Mouse (Mus musculus): Measurements from ENCODE around the gene Slf2. TPM values are rescaled to one million over a fixed set of nuclear protein-coding genes. Genes with fewer than 3 reads are reported as not detected.
A peak's percentile ranks its signal among the peaks of the same experiment; 100 is the strongest.

Slf2 gene
- polyA plus RNA-seq, 1 experiment from 2014 or later, result 37.2 TPM

- Histone ChIP-seq H3K4me1 (peaks cover 31% of the 10 kb centered on the region), H3K27ac (no peak overlapping the region), H3K36me3 (peaks cover 7% of the 10 kb centered on the region), H3K27me3 (replicated peaks) (no peaks in the 10 kb centered on the region), H3K9ac (peak overlapping the region; percentile 85; the same call in 1 of the 2 replicates), H3K9me3 (no peaks in the 10 kb centered on the region), H3K4me2 (replicated peaks) (peak overlapping the region; percentile 83), H3K4me3 (peak overlapping the region; percentile 75; the same call in 1 of the 2 replicates)
- WGBS, result 28% methylated on average over 9 of the region's 9 CpGs
- ATAC-seq (ENCODE audit: low FRiP score, low read depth), result no peak
Observed at GRCm38 (mm10) chr19:44988321-44988720, 57.4 kb downstream of the Slf2 start.

- ATAC-seq (ENCODE audit: low FRiP score, low read depth), result peak; percentile 74
- no peaks in the 10 kb centered on the region for H3K27me3 ChIP-seq (replicated peaks)
- H3K36me3 ChIP-seq, result peaks cover 7% of the 10 kb centered on the region
- WGBS, result under 1% methylated on average over 53 of the region's 58 CpGs
- H3K9me3 ChIP-seq, result no peaks in the 10 kb centered on the region
- H3K4me2 ChIP-seq (replicated peaks), result peak within 1 kb of the TSS; percentile 83
- peak within 1 kb of the TSS; percentile 75 for H3K4me3 ChIP-seq
- peaks cover 31% of the 10 kb centered on the region for H3K4me1 ChIP-seq
- peak within 1 kb of the TSS; percentile 85 for H3K9ac ChIP-seq
- peak within 1 kb of the TSS; percentile 32 for H3K27ac ChIP-seq
Observed at GRCm38 (mm10) chr19:44988831-44989566, 58.0 kb downstream of the Slf2 start, which contains the start of gene Sema4g. Gene Sema4g, plus strand, starts transcription at chr19:44989101.

DNA sequence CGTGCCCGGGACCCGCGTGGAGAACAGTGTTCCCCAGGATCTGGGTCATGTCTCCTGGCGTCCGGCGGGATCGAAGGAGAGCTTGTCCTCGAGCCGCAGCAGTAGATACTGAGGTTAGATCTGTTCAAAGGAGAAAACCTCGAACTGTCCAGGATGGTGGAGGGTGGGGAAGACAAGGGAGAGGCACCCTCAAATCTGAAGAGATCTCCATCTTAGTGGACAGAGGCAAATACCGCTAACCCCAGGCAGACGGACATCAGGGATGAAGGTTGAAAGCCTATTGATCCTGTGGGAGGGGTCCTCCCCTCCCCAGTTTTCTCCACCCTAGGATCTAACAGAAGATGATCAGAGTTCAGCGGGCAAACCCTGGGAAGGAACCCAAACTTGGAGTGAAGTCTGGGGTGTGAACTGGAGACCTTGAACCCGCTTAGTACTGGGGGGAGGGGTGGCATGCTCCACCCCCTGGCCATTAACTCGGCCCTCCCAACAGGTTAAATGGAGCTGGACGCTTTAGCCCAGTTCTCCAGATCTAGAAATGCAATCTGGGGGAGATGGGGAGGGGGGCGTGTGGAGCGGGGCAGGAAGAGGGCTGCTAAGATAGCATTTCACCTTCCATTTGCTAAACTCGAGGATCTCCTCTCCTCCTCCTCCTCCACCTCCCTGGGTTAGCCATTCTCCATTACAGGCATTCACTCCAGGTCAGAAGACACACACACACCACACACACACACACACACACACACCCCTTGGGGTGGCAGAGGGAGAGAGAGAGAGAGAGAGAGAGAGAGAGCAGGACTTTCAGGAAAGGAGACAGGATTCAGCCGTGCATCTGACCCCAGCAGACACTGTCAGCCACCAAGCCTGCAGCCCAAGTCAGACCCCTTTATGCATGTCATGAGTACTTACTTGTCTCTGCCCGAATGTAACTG, 58.9 kb downstream of the Slf2 start:
- Histone ChIP-seq H3K9me3 (no peaks in the 10 kb centered on the region), H3K9ac (peak overlapping the region; percentile 85), H3K4me3 (peak overlapping the region; percentile 75), H3K36me3 (peaks cover 9% of the 10 kb centered on the region), H3K4me2 (replicated peaks) (peak overlapping the region; percentile 83), H3K27ac (peak overlapping the region; percentile 32), H3K27me3 (replicated peaks) (no peaks in the 10 kb centered on the region), H3K4me1 (peaks cover 31% of the 10 kb centered on the region)
- 5% methylated on average over 22 of the region's 22 CpGs for WGBS
- ATAC-seq (ENCODE audit: low FRiP score, low read depth), result peak; percentile 10; the same call in 1 of the 2 replicates

- Histone ChIP-seq H3K9me3 (no peaks in the 10 kb centered on the region), H3K4me2 (replicated peaks) (peak overlapping the region; percentile 83), H3K27ac (no peak overlapping the region), H3K4me3 (0 out of 2 replicates have a peak overlapping the region, but pooled peaks have one; percentile 7), H3K9ac (peak overlapping the region; percentile 85; the same call in 1 of the 2 replicates), H3K4me1 (peaks cover 31% of the 10 kb centered on the region), H3K36me3 (peaks cover 10% of the 10 kb centered on the region), H3K27me3 (replicated peaks) (no peaks in the 10 kb centered on the region)
- WGBS, result 72% methylated on average over 8 of the region's 8 CpGs
- ATAC-seq (ENCODE audit: low FRiP score, low read depth), result no peak
Observed at GRCm38 (mm10) chr19:44991031-44991430, 60.1 kb downstream of the Slf2 start.

GRCm38 (mm10) chr19:44992246-44992645, 61.3 kb downstream of the Slf2 start:
- Histone ChIP-seq H3K4me3 (no peak overlapping the region), H3K4me2 (replicated peaks) (no peak overlapping the region), H3K9ac (no peak overlapping the region), H3K9me3 (no peaks in the 10 kb centered on the region), H3K36me3 (peaks cover 22% of the 10 kb centered on the region), H3K4me1 (peaks cover 31% of the 10 kb centered on the region), H3K27ac (no peak overlapping the region), H3K27me3 (replicated peaks) (no peaks in the 10 kb centered on the region)
- ATAC-seq (ENCODE audit: low FRiP score, low read depth), result no peak
- WGBS, result 43% methylated on average over 7 of the region's 7 CpGs

- 52% methylated on average over 7 of the region's 7 CpGs for WGBS
- peaks cover 26% of the 10 kb centered on the region for H3K36me3 ChIP-seq
- no peak overlapping the region for H3K4me3 ChIP-seq
- H3K27me3 ChIP-seq (replicated peaks), result no peaks in the 10 kb centered on the region
- H3K9ac ChIP-seq, result no peak overlapping the region
- no peak for ATAC-seq (ENCODE audit: low FRiP score, low read depth)
- H3K4me2 ChIP-seq (replicated peaks), result no peak overlapping the region
- H3K27ac ChIP-seq, result no peak overlapping the region
- no peaks in the 10 kb centered on the region for H3K9me3 ChIP-seq
- peaks cover 31% of the 10 kb centered on the region for H3K4me1 ChIP-seq
Observed at GRCm38 (mm10) chr19:44992712-44993111, 61.8 kb downstream of the Slf2 start.

GRCm38 (mm10) chr19:44997786-44998185, 66.8 kb downstream of the Slf2 start:
- Histone ChIP-seq H3K27ac (no peak overlapping the region), H3K9me3 (no peaks in the 10 kb centered on the region), H3K4me3 (no peak overlapping the region), H3K36me3 (peaks cover 73% of the 10 kb centered on the region), H3K4me1 (no peaks in the 10 kb centered on the region), H3K9ac (no peak overlapping the region), H3K27me3 (replicated peaks) (no peaks in the 10 kb centered on the region), H3K4me2 (replicated peaks) (no peak overlapping the region)
- no peak for ATAC-seq (ENCODE audit: low FRiP score, low read depth)
- 78% methylated on average over 11 of the region's 11 CpGs for WGBS

DNA sequence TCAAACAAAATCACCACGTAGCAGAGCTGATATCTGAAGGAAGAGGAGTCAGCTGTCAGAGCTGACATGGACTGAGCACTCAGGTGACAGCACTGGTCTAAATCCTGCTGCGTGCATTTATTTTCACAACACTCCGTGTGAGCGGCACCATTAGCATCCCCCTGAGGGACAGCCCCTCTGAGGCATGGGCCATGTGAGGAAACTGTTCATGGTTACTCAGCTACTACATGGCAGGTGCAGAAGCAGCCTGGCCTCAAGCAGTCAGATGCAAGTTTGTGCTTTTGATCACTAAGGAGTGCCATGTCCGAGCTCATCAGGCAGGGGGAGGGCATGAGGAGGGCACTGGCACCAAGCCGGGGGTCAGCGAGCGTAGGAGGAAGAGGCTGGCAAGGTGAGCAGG, 68.7 kb downstream of the Slf2 start:
- Histone ChIP-seq H3K27me3 (replicated peaks) (no peaks in the 10 kb centered on the region), H3K4me2 (replicated peaks) (no peak overlapping the region), H3K9me3 (no peaks in the 10 kb centered on the region), H3K36me3 (peaks cover 87% of the 10 kb centered on the region), H3K27ac (no peak overlapping the region), H3K9ac (no peak overlapping the region), H3K4me1 (no peaks in the 10 kb centered on the region), H3K4me3 (no peak overlapping the region)
- ATAC-seq (ENCODE audit: low FRiP score, low read depth), result no peak
- WGBS, result 89% methylated on average over 8 of the region's 8 CpGs

DNA sequence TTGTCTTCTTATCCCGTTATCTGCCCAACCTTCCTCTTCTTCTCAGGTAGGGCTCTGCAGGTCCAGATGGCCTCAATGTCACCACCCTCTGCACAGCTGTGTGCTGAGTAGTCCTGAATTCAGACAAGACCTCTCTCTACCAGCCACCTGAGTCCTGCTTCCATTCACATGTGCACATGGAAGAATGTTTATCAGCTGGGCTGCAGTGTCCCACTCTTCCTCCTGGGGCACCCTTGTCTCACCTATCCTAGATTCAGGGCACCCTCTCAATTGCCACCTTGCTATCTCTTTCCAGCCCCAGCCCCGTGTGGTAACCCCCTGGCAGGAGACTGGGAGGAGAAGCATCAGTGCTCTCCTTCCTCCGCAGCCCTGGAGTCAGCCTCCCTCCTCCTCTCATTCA, 71.3 kb downstream of the Slf2 start:
- Histone ChIP-seq H3K9me3 (no peaks in the 10 kb centered on the region), H3K4me2 (replicated peaks) (no peak overlapping the region), H3K4me3 (no peak overlapping the region), H3K36me3 (peaks cover 73% of the 10 kb centered on the region), H3K4me1 (peaks cover 16% of the 10 kb centered on the region), H3K27me3 (replicated peaks) (no peaks in the 10 kb centered on the region), H3K9ac (no peak overlapping the region), H3K27ac (no peak overlapping the region)
- no peak for ATAC-seq (ENCODE audit: low FRiP score, low read depth)
- WGBS, result 68% methylated on average over 3 of the region's 3 CpGs

DNA sequence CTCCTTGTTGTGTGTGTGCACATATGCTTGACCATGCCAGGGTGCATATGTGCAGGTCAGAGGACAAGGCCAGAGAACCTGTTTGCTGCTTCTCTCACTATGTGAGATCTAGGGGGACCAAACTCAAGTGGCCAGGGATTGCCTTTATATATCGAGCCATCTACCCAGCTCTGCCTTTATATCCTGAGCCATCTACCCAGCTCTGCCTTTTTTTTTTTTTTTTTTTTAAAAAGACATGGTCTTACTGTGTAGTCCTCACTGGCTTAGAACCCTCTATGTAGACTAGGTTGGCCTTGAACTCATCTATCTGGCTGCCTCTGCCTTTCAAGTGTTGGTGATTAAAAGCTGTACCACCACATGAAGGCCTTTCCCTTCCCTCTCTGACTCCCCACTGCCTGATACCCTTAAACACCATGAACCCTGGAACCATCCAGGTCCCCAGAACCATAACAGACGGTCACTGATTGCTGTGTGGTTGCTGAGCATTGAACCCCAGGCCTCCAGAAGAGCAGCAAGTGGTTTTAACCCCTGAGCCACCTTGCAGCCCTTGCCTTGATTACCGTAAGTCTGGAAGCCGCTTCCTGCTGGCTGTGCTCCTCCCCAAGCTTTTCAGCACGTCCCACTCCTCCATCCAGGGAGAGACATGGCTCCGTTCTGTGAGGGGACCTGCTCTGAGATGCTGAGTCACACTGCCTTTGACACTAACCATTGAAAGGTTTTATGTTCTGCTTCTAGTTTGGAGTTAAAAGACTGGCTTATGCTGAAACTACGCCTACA, 73.0 kb downstream of the Slf2 start:
- H3K9me3 ChIP-seq, result no peaks in the 10 kb centered on the region
- H3K4me1 ChIP-seq, result peaks cover 21% of the 10 kb centered on the region
- H3K36me3 ChIP-seq, result peaks cover 66% of the 10 kb centered on the region
- no peak overlapping the region for H3K4me2 ChIP-seq (replicated peaks)
- H3K9ac ChIP-seq, result no peak overlapping the region
- H3K27ac ChIP-seq, result no peak overlapping the region
- H3K27me3 ChIP-seq (replicated peaks), result no peaks in the 10 kb centered on the region
- no peak for ATAC-seq (ENCODE audit: low FRiP score, low read depth)
- no peak overlapping the region for H3K4me3 ChIP-seq
- WGBS, result 87% methylated on average over 7 of the region's 7 CpGs

- H3K4me1 ChIP-seq, result peaks cover 21% of the 10 kb centered on the region
- peaks cover 59% of the 10 kb centered on the region for H3K36me3 ChIP-seq
- peak within 1 kb of the TSS; percentile 46 for H3K27ac ChIP-seq
- 10% methylated on average over 16 of the region's 16 CpGs for WGBS
- H3K4me3 ChIP-seq, result peak within 1 kb of the TSS; percentile 89
- peak within 1 kb of the TSS; percentile 88 for H3K9ac ChIP-seq
- peak within 1 kb of the TSS; percentile 93 for H3K4me2 ChIP-seq (replicated peaks)
- no peaks in the 10 kb centered on the region for H3K9me3 ChIP-seq
- H3K27me3 ChIP-seq (replicated peaks), result no peaks in the 10 kb centered on the region
- ATAC-seq (ENCODE audit: low FRiP score, low read depth), result no peak
Observed at GRCm38 (mm10) chr19:45005444-45005843, 74.5 kb downstream of the Slf2 start, which contains the start of gene Twnk. Gene Twnk, plus strand, starts transcription at chr19:45005663.

Measured in neural tube, embryonic 12.5 days (tissue).